Mouse (Mus musculus): Measurements from ENCODE around the gene Tcf15.

GRCm38 (mm10) chr2:152141491-152141890 lies 1.9 kb upstream of the Tcf15 start:
- TF ChIP-seq CTCF (IDR thresholded peaks at IDR 0.05; ENCODE audit: borderline replicate concordance, control insufficient read depth, extremely low read depth, insufficient read depth, low read length, poor library complexity) (no peak), POLR2A (IDR thresholded peaks at IDR 0.05; ENCODE audit: control insufficient read depth, extremely low read depth, insufficient read depth, low read length, poor library complexity) (no peak)
